Mouse (Mus musculus) heart, postnatal 25 days (tissue): ENCODE data around the gene Chac2. TPM values are rescaled to one million over a fixed set of nuclear protein-coding genes. Genes with fewer than 3 reads are reported as not detected.

Experiments
- total RNA-seq, 2 experiments: library from RNA; stranded (reverse); gene quantifications; 2 replicates each; pipeline ENCODE4 v1.2.3; 2021

Gene Chac2
- total RNA-seq, 2 experiments from 2014 or later: 24.8 to 25.3 TPM

Other genes starting within 250 kb of the Chac2 start
- gene Psme4, start 214.6 kb downstream of the Chac2 start, total RNA-seq: 100 to 1,000 TPM; 218 to 222 TPM
- under 1 TPM; 0.11 to 0.21 TPM for gene Gpr75, start 101.0 kb downstream of the Chac2 start, total RNA-seq
- 1 to 10 TPM; 6.9 to 7.8 TPM for gene Asb3, start 100.9 kb downstream of the Chac2 start, total RNA-seq
- gene Erlec1, start 32.0 kb downstream of the Chac2 start, total RNA-seq: 10 to 100 TPM; 33.9 to 39.1 TPM
- gene Gm17332, start 196.1 kb upstream of the Chac2 start, total RNA-seq: not detected